Mouse (Mus musculus) embryonic facial prominence, embryonic 11.5 days (tissue): ENCODE data around the gene Gnas. TPM values are rescaled to one million over a fixed set of nuclear protein-coding genes. Genes with fewer than 3 reads are reported as not detected.

Source experiments
- ATAC-seq: fragments of 200-750 bp; cut with Nextera tagmentation; replicated peaks from 2 replicates; pipeline ENCODE4 v1.8.0; 2017; ENCODE audit warnings: low read depth; ENCODE audit not compliant: insufficient number of reproducible peaks, low FRiP score, low TSS enrichment
- DNase-seq: peaks from one replicate; pipeline ENCODE4 v3.0.0-alpha.2; 2015; ENCODE audit warnings: low spot score
- H3K27ac ChIP-seq: fragments of 300-500 bp; sonication (generic); replicated peaks from 2 replicates; pipeline ENCODE4 v1.5.1; 2014; ENCODE audit warnings: mild to moderate bottlenecking, low read depth, low read length, control low read depth
- H3K27me3 ChIP-seq: fragments of 300-500 bp; sonication (generic); 2 replicates; pipeline ENCODE4 v1.6.1; 2014; ENCODE audit warnings: mild to moderate bottlenecking, low read length, moderate library complexity, mixed read lengths; ENCODE audit not compliant: control insufficient read depth, insufficient read depth
- H3K36me3 ChIP-seq: fragments of 300-500 bp; sonication (generic); replicated peaks from 2 replicates; pipeline ENCODE4 v1.6.1; 2014; ENCODE audit warnings: low read depth, mild to moderate bottlenecking, low read length, moderate library complexity, mixed read lengths; ENCODE audit not compliant: control insufficient read depth, insufficient read depth
- H3K4me1 ChIP-seq: fragments of 300-500 bp; sonication (generic); 2 replicates; pipeline ENCODE4 v1.6.1; 2014; ENCODE audit warnings: low read length, mixed read lengths; ENCODE audit not compliant: control insufficient read depth, insufficient read depth
- H3K4me2 ChIP-seq: fragments of 300-500 bp; sonication (generic); 2 replicates; pipeline ENCODE4 v1.6.1; 2014; ENCODE audit warnings: low read depth, mild to moderate bottlenecking, control low read depth, low read length, moderate library complexity
- H3K4me3 ChIP-seq: fragments of 300-500 bp; sonication (generic); 2 replicates; pipeline ENCODE4 v1.5.1; 2014; ENCODE audit warnings: low read depth, low read length, control low read depth
- H3K9ac ChIP-seq: fragments of 300-500 bp; sonication (generic); replicated peaks from 2 replicates; pipeline ENCODE4 v1.6.1; 2014; ENCODE audit warnings: mild to moderate bottlenecking, control low read depth, low read length
- H3K9me3 ChIP-seq: fragments of 300-500 bp; sonication (generic); replicated peaks from 2 replicates; pipeline ENCODE4 v1.6.1; 2016; ENCODE audit warnings: mild to moderate bottlenecking, low read length, inconsistent platforms, mixed read lengths; ENCODE audit not compliant: control insufficient read depth
- WGBS: fragments of 180-500 bp; shearing (Covaris S2); extraction: QIAGEN DNeasy Blood & Tissue Kit; methylation state at CpG from one replicate; pipeline ENCODE4 v1.1.7; 2014; 5-methylcytosine and 5-hydroxymethylcytosine counted together
- polyA plus RNA-seq: library from polyadenylated mRNA; unstranded; fragments of >200 nt; fragmentation: Nextera tagmentation; extraction: Ambion mirVana; gene quantifications from 2 replicates; pipeline ENCODE4 v1.2.1, GENCODE M21; 2014

The Gnas gene
- polyA plus RNA-seq, 1 experiment from 2014 or later, result 1,397 TPM

- Histone ChIP-seq H3K27me3 (no peaks in the 10 kb centered on the region), H3K4me2 (no peak overlapping the region), H3K9me3 (no peaks in the 10 kb centered on the region), H3K9ac (no peak overlapping the region), H3K4me3 (no peak overlapping the region), H3K36me3 (no peaks in the 10 kb centered on the region), H3K4me1 (no peaks in the 10 kb centered on the region), H3K27ac (no peak overlapping the region)
- WGBS, result 91% methylated on average over 8 of the region's 8 CpGs
- no peak for ATAC-seq
- no peak for DNase-seq
Measured at GRCm38 (mm10) chr2:174264248-174264647, 19.9 kb upstream of the Gnas start.

DNA sequence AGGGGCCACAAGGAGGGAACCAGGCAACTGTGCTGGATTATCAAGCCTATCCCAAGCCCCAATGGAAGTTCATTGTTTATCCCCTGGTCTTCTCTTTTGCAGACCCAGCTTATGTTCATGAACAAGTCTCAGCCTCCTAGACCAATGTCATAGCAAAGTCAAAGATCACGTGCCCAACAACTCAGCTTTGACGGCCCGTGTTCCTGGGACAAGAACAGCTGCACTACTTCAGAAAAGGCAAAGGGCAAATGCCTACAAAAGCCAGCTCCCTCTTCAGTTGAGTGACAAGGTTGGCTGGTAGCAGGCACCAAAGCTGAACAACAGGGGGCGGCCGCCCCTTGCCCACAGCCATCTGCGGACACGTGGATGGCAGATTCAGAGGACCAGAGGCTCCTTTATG, 13.7 kb upstream of the Gnas start:
- ATAC-seq (no peak), DNase-seq (no peak)
- WGBS, result 88% methylated on average over 7 of the region's 7 CpGs
- no peaks in the 10 kb centered on the region for H3K9me3 ChIP-seq
- no peak overlapping the region for H3K9ac ChIP-seq
- no peak overlapping the region for H3K4me2 ChIP-seq
- H3K4me3 ChIP-seq, result no peak overlapping the region
- no peaks in the 10 kb centered on the region; the same call in 1 of the 2 replicates for H3K36me3 ChIP-seq
- no peak overlapping the region for H3K27ac ChIP-seq
- H3K27me3 ChIP-seq, result no peaks in the 10 kb centered on the region
- no peaks in the 10 kb centered on the region for H3K4me1 ChIP-seq

- no peak for DNase-seq
- H3K9me3 ChIP-seq, result no peaks in the 10 kb centered on the region
- ATAC-seq, result no peak
- no peaks in the 10 kb centered on the region for H3K4me1 ChIP-seq
- no peak overlapping the region for H3K4me3 ChIP-seq
- H3K36me3 ChIP-seq, result no peaks in the 10 kb centered on the region; the same call in 1 of the 2 replicates
- 85% methylated on average over 6 of the region's 6 CpGs for WGBS
- no peak overlapping the region for H3K9ac ChIP-seq
- H3K4me2 ChIP-seq, result no peak overlapping the region
- H3K27ac ChIP-seq, result no peak overlapping the region
- no peaks in the 10 kb centered on the region for H3K27me3 ChIP-seq
Measured at GRCm38 (mm10) chr2:174271459-174271858, 12.7 kb upstream of the Gnas start.

- no peaks in the 10 kb centered on the region; the same call in 1 of the 2 replicates for H3K36me3 ChIP-seq
- no peak for DNase-seq
- H3K9ac ChIP-seq, result no peak overlapping the region
- H3K27me3 ChIP-seq, result no peaks in the 10 kb centered on the region
- H3K27ac ChIP-seq, result no peak overlapping the region
- H3K4me3 ChIP-seq, result no peak overlapping the region
- ATAC-seq, result no peak
- no peak overlapping the region for H3K4me2 ChIP-seq
- WGBS, result 85% methylated on average over 5 of the region's 5 CpGs
- no peaks in the 10 kb centered on the region for H3K9me3 ChIP-seq
- no peaks in the 10 kb centered on the region for H3K4me1 ChIP-seq
Measured at GRCm38 (mm10) chr2:174273131-174273530, 11.0 kb upstream of the Gnas start.

GRCm38 (mm10) chr2:174273961-174274360, 10.2 kb upstream of the Gnas start:
- Histone ChIP-seq H3K36me3 (no peaks in the 10 kb centered on the region; the same call in 1 of the 2 replicates), H3K9ac (no peak overlapping the region), H3K27me3 (no peaks in the 10 kb centered on the region), H3K9me3 (no peaks in the 10 kb centered on the region), H3K4me1 (no peaks in the 10 kb centered on the region), H3K27ac (no peak overlapping the region), H3K4me3 (no peak overlapping the region), H3K4me2 (no peak overlapping the region)
- ATAC-seq, result no peak
- DNase-seq, result no peak
- 88% methylated on average over 2 of the region's 2 CpGs for WGBS

- WGBS, result 78% methylated on average over 8 of the region's 8 CpGs
- no peak for ATAC-seq
- Histone ChIP-seq H3K4me3 (no peak overlapping the region), H3K36me3 (peaks cover 11% of the 10 kb centered on the region), H3K9ac (no peak overlapping the region), H3K27me3 (peaks cover 7% of the 10 kb centered on the region), H3K4me2 (no peak overlapping the region), H3K27ac (no peak overlapping the region), H3K9me3 (no peaks in the 10 kb centered on the region), H3K4me1 (no peaks in the 10 kb centered on the region)
- DNase-seq, result no peak
Measured at GRCm38 (mm10) chr2:174279771-174280170, 4.3 kb upstream of the Gnas start.

- Histone ChIP-seq H3K27me3 (peaks cover 29% of the 10 kb centered on the region), H3K9ac (no peak overlapping the region), H3K27ac (no peak overlapping the region), H3K4me3 (peak overlapping the region; percentile 17; the same call in 1 of the 2 replicates), H3K4me2 (no peak overlapping the region), H3K4me1 (no peaks in the 10 kb centered on the region), H3K9me3 (no peaks in the 10 kb centered on the region), H3K36me3 (peaks cover 28% of the 10 kb centered on the region)
- no peak for DNase-seq
- no peak for ATAC-seq
- 53% methylated on average over 11 of the region's 11 CpGs for WGBS
Measured at GRCm38 (mm10) chr2:174283341-174283740, 779 bp upstream of the Gnas start.

DNA sequence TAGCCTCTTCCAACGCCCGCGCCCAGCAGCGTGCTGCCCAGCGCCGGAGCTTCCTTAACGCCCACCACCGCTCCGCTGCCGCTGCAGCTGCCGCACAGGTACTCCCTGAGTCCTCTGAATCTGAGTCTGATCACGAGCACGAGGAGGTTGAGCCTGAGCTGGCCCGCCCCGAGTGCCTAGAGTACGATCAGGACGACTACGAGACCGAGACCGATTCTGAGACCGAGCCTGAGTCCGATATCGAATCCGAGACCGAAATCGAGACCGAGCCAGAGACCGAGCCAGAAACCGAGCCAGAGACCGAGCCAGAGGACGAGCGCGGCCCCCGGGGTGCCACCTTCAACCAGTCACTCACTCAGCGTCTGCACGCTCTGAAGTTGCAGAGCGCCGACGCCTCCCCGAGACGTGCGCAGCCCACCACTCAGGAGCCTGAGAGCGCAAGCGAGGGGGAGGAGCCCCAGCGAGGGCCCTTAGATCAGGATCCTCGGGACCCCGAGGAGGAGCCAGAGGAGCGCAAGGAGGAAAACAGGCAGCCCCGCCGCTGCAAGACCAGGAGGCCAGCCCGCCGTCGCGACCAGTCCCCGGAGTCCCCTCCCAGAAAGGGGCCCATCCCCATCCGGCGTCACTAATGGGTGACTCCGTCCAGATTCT, 812 bp downstream of the Gnas start:
- Histone ChIP-seq H3K36me3 (peaks cover 28% of the 10 kb centered on the region), H3K4me2 (peak overlapping the region; percentile 55), H3K4me1 (no peaks in the 10 kb centered on the region), H3K27ac (no peak overlapping the region), H3K27me3 (peaks cover 31% of the 10 kb centered on the region), H3K9me3 (no peaks in the 10 kb centered on the region), H3K9ac (no peak overlapping the region), H3K4me3 (peak overlapping the region; percentile 30)
- 55% methylated on average over 58 of the region's 58 CpGs for WGBS
- no peak for ATAC-seq
- DNase-seq, result peak; percentile 58
